15 mouse cellular contexts compared by ENCODE assay signal in genomic region chr9:121128934-121129333, GRCm38 (mm10).
"Had no signal": no experiment of that assay in that cellular context is flagged by ENCODE, and none has a peak within 500 bp of the region (broad histone marks: within the 10 kb centered on the region; RNA-seq: fewer than 3 reads in every experiment).

No protein-coding gene starts in this region.

- H3K36me3 ChIP-seq: neural tube, embryonic 15.5 days; stomach, embryonic 15.5 days had no signal

- H3K4me3 ChIP-seq: neural tube, embryonic 15.5 days; stomach, embryonic 15.5 days had no signal

- H3K4me2 ChIP-seq: neural tube, embryonic 15.5 days; stomach, embryonic 15.5 days had no signal

- H3K27ac ChIP-seq: neural tube, embryonic 15.5 days; stomach, embryonic 15.5 days; stomach, postnatal 0 days had no signal

- H3K9ac ChIP-seq: neural tube, embryonic 15.5 days; stomach, embryonic 15.5 days had no signal

- DNase-seq: retina, postnatal 1 day; right cerebral cortex, adult 18-20 months; right cerebral cortex, postnatal 14 days; right cerebral cortex, postnatal 25 days; right cerebral cortex, postnatal 4 days; spleen, adult 18-20 months; thymus, adult 18-20 months; thymus, adult 2 months; thymus, postnatal 14 days; thymus, postnatal 25 days; thymus, postnatal 36 days; thymus, postnatal 4 days had no signal

- H3K27me3 ChIP-seq: neural tube, embryonic 15.5 days; stomach, embryonic 15.5 days had no signal

- H3K9me3 ChIP-seq: neural tube, embryonic 15.5 days; stomach, embryonic 15.5 days had no signal
